Mouse (Mus musculus) lung, adult 10 weeks (tissue): ENCODE results near the gene Nln. TPM values are rescaled to one million over a fixed set of nuclear protein-coding genes. Genes with fewer than 3 reads are reported as not detected.

Experiments
- polyA plus RNA-seq: library from polyadenylated mRNA; stranded (reverse); fragments of 350-450 nt; fragmentation: Illumina TruSeq; extraction: RNeasy Lipid Tissue Mini Kit (QIAGEN cat#74804); gene quantifications from one replicate; pipeline ENCODE4 v1.2.3, GENCODE M21; 2014; ENCODE audit warnings: low read depth, low replicate concordance; ENCODE audit not compliant: insufficient read depth

Gene Nln
- 7.7 TPM for polyA plus RNA-seq

GRCm38 (mm10) chr13:104109288-104109815 lies at the start of gene Nln, which contains the start of gene Sgtb:
Gene Nln, minus strand, starts transcription at chr13:104109614.
Gene Sgtb, plus strand, starts transcription at chr13:104109741.

Other genes with a start within 250 kb of the Nln start
- gene Erbin, start 189.1 kb downstream of the Nln start, polyA plus RNA-seq: 25.7 TPM
- 2.6 TPM for gene Sgtb, start 127 bp upstream of the Nln start, polyA plus RNA-seq
- gene Trappc13, start 68.9 kb upstream of the Nln start, polyA plus RNA-seq: 16.4 TPM
- 8.4 TPM for gene Trim23, start 69.2 kb upstream of the Nln start, polyA plus RNA-seq
- gene Cenpk, start 119.0 kb upstream of the Nln start, polyA plus RNA-seq: 0.72 TPM
- gene Ppwd1, start 119.2 kb upstream of the Nln start, polyA plus RNA-seq: 4.9 TPM
- 0.58 TPM for gene Adamts6, start 178.2 kb upstream of the Nln start, polyA plus RNA-seq